Mouse (Mus musculus) cortical plate, adult 2 months (tissue): ENCODE measurements at regions not wholly inside any gene's neighbourhood (a gene's known extent, or its start where the extent isn't known, plus 50 kb on each side); places are given as distances from the start of the nearest gene placed in this dataset.

ENCODE experiments used
- CTCF ChIP-seq: fragments of 200-500 bp; IDR thresholded peaks from 2 replicates; pipeline ENCODE4 v1.5.1; 2011; ENCODE audit warnings: mild to moderate bottlenecking, control low read depth, low read length; ENCODE audit not compliant: insufficient read depth; ENCODE audit errors: extremely low read depth
- POLR2A ChIP-seq: fragments of 200-500 bp; IDR thresholded peaks from 2 replicates; pipeline ENCODE4 v1.6.1; 2011; ENCODE audit warnings: mild to moderate bottlenecking, low read length, control low read depth; ENCODE audit not compliant: insufficient read depth; ENCODE audit errors: extremely low read depth

DNA sequence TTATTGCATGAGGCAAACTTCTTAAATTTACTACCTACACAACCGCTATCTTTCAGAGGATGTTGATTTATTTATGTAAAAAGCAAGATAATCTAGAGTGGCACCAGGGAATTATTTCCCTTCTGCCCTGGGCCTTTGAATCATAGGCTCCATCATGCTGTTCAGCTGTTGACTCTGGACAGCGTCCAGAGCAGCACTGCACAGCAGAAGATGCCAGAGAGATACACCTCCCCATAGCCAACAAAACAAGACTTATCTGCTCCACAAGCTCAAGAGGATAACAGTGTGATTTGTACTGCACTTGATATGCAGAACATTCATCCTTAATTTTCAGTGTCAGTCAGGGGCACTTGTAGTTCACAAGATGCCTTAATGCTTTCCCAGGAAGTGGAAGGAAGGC lies 1464.6 kb upstream of the Zeb2 start:
- TF ChIP-seq CTCF (no peak), POLR2A (no peak)
